Mouse (Mus musculus): ENCODE results near the gene Bcat2.
A peak's percentile ranks its signal among the peaks of the same experiment; 100 is the strongest.

Gene Bcat2

DNA sequence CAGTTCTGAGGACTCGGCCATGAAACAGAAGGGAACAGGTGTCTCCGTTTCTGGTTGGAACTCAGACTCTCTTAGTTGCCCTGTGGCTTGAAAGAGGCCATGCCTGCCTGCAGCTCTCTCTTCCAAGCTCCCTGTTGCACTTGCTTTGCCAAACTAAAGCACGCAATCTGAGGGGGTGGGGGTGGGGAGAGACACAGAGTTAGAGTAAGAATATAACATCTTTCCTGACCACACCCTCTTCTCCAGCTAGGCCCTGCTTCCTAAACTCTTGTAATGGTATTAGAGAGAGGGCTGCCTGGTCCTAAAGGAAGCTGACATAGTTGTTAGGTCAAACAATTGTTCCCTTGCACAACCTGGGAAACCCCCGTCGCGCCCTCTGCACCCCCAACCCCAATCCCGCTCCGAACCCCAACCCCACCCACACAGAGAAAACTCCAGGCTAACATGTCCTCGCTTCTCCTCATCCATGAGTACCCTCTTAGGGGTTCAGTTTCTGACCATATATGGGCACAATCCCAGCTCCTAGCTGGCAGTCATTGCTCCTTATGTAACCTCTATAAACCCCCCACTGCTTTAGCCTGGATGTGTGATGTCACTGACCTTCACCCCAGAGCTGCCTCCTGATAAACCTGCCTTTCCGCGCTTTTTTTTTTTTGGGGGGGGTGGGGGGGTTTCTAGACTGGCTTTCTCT lies 19.0 kb upstream of the Bcat2 start:
- DNase-seq (ENCODE audit: low spot score in 2 of 2) = no peak

DNA sequence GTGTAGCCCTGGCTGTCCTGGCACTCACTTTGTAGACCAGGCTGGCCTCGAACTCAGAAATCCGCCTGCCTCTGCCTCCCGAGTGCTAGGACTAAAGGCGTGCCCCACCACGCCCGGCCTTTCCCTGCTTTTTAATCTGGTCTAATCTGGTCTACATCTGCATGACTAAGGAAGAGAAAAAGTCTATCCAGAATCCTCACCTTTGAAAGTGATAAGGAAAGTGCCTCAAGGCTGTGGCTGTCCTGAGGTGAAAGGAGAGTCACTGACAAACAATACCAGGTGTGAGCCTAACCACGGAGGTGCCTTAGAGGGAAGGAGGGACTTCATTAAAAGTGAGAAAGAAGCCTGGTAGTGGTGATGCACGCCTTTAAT lies 18.5 kb upstream of the Bcat2 start:
- DNase-seq (ENCODE audit: low spot score in 2 of 2) = no peak

DNA sequence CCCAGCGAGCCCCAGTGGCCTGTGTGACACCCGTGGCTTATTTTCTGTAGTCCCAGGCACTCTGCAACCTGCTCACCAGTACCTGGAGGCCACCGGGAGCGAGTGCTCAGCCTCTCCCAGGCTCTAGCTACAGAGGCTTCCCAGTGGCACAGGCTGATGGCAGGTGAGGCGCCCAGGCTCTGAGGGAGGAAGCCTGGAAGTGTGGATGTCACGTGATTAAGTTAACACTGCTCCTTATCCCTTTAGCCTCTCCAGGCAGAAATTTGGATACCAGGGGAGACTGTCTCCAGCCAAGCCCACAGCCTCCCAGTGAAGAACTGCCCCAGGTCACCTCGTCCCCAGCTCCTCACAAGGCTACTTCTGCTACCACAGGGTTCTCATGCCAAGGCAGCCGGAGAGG lies 16.4 kb upstream of the Bcat2 start:
- DNase-seq (ENCODE audit: low spot score in 2 of 2) = no peak

DNA sequence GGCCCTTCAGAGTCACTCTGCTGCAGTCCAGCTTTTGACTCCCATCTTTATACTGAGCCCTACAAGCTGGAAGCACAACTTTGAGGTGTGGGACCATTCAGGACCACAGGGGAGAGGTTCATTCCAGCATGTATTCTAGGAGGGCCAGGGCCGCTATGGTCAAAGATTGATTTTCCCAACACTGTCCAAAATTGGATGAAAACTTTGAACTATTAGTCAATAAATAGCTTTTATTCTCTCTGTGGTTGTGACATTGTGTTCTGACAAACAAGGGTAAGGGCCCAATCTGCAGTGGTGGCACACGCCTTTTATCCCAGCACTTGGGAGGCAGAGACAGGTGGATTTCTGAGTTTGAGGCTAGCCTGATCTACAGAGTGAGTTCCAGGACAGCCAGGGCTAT lies 16.0 kb upstream of the Bcat2 start:
- DNase-seq (ENCODE audit: low spot score in 2 of 2) = no peak

DNA sequence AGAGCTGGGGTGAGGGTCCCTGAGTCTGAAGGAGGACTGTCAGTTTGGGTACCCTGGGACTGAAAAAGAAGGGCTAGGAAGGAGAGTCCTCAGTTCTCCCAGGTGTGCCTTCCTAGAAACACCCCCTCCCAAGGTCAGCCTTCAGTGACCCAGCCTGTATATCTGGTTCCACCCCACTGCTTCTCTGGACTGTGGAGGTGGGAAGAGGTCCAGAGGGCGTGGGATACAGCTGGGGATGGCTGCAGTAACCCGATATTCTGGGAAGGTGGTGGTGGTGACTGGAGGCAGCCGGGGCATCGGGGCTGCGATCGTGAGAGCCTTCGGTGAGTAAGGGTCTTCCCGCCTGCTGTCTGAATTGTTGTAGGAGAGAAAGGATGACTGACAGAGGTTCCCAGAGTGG lies 15.2 kb upstream of the Bcat2 start, which contains the start of gene Hsd17b14:
Gene Hsd17b14, plus strand, starts transcription at position 150 of the 400 bp plus-strand sequence.
- no peak for DNase-seq (ENCODE audit: low spot score in 2 of 2)

DNA sequence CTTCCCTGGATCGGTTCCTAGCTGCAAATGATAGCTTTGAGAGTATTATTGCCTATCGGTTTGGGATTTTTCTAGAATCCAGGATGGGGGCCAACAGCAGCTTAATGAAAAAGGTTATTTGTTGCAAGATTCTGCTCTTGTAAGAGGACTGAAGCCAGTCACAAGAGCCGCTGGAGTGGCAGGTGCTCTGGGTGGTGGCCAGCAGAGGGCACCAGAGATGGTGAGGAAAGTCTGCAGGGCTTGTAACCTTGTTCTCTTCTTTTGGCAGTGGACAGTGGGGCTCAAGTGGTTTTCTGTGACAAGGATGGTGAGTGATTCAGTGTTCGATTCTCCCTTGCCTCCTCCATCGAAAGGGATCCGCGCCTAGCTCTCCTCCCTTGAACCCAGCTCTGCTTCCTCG lies 14.2 kb upstream of the Bcat2 start:
- peak in 1 of 2 experiments; percentile 80 for DNase-seq (ENCODE audit: low spot score in 2 of 2)

DNA sequence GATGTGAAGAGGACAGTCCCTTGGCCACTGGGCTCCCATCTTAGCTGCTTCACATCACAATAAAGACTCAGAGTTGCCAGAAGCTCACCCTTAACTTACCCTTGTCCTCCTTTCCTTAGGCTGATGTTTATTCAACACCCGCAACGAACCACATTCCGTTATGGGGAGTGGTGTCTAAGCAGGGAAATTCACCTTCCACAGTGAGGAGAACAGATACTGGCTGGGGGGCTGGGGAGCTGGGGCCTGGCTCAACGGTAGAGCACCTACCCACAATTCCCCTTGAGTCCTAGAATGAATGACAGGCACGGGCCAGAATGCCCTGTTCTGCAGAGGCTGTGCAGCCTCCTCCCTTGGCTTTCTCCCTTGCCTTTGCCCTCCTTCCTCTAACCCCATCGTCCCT lies 11.0 kb upstream of the Bcat2 start:
- no peak for DNase-seq (ENCODE audit: low spot score in 2 of 2)

DNA sequence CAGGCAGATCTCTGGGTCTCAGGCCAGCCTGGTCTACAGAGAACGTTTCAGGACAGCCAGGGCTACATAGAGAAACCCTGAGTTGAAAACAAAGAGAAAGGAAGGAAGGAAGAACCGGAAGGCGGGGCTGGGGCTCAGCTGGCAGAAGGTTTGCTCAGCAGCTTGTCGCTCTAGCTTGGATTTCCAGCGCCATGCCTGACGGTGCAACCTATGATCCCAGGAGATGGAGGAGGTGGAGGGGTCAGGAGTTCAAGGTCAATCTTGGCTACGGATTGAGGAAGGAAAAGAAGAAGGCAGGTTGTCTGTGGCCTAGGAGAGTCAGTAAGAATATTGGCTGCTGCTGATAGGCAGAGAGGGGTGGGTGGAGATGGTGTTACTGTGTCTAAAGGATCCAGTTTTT lies 9.7 kb upstream of the Bcat2 start:
- DNase-seq (ENCODE audit: low spot score in 2 of 2) = no peak

DNA sequence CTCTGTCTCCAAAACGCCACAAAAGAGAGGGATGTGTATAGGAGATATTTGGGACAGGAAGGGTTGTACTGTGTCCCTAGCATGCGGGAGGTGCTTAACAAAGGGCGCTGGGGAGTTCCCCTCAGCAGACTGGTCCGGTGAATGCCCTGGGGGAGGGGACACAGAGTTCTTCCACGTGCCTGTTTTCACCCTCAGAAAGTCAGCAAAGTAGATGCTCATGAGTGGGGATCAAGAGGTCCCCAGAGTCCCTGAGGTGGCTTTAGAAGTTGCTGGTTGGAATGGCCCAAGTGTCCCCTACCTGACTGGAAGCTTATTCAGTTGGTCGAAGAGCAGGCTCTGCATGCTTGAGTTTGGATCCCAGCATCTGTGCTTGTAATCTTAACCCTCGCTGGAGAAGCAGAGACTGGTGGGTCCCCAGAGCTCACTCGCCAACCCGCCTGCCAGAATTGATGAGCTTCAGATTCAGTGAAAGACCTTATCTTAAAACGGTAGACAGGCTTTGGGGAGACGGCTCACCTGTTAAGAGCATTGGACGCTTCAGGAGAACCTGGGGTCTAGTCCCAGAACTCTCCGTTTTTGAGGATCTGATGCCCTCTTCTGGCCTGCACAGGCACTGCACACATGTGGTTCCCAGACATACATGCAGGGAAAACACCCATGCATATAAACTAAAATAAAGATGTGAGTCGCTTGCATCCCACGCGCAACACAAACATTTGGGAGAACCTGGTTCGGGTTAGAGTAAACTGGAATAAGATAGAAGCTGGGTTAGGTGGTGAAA lies 8.9 kb upstream of the Bcat2 start:
- DNase-seq (ENCODE audit: low spot score in 2 of 2) = peak; percentile 59 to 84

DNA sequence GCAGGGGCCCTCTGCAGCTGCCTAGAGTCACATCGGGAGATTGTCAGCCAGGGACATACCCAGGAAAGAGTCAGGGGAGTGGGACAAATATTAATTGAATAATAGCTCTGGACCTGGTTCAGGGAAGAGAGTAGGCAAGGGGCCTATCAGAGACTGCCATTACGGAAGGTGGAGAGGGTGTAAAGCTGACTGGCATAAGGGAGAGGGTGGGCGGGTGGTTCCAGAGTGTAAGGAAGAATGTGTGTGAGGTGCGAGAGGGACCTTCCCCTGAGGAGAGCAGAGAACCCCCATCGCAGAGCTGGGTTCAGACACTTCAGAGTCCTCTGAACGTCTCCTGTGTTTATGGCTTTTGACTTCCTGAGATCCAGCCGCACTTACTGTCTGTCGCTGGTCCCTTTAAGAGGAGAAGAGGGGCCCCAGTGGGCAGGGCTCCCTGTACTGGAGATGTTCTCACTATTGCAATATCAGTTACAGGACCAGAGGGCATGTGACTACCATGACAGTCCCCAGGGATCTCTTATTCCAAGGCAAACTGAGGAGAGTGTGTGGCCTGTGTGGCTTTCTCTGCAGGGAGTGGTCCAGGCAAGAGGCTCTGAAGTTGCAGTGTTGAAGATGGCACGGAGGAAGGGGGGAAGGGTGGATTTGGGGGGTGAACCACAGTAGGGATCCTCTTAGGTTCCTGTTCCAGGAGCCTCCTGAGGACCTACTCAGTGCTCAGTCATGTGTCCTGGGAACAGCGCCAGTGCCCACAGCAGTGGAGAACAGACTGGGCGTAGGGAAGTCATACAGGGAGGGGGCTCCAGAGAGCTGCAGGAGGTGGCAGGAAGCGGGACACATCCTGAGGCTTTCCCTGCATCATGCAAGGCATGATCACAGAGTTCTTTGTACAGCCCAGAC lies 8.1 kb upstream of the Bcat2 start:
- DNase-seq (ENCODE audit: low spot score in 2 of 2) = no peak

DNA sequence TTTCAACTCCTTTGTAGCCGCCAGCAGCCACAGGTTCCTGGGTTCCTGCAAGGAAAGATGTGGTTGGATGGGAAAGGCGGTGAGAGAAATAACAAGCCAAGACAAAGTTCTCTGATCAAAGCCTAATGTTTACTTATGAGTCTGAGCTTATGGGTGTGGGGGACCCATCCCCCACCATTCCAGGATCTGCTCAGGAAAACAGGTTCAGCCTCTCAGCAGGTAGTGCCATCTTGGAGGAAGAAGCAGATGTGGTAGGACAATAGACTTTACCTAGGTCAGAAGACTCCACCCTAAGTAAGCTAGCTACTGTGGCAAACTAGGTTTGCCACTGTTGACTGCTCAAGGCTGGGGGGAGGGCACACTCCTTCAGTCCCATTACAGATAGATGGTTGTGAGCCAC lies 5.1 kb upstream of the Bcat2 start:
- DNase-seq (ENCODE audit: low spot score in 2 of 2) = no peak

DNA sequence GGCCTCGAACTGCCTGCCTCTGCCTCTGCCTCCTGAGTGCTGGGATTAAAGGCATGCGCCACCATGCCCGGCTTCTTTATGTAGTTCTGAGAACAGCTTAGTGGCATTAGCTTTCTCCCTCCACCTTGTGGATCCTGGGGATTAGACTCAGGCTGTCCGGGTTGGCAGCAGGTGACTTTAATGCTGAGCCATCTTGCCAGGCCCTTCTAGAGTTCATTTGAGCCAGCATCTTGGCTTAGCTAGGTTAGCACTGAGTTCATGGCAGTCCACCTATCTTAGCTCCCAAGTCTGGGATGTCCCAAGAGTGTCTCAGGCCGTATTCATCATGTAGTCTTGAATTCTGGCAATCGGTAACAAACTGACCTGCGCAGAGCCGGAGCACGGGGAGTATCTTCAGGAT lies 4.5 kb upstream of the Bcat2 start:
- DNase-seq (ENCODE audit: low spot score in 2 of 2) = no peak

DNA sequence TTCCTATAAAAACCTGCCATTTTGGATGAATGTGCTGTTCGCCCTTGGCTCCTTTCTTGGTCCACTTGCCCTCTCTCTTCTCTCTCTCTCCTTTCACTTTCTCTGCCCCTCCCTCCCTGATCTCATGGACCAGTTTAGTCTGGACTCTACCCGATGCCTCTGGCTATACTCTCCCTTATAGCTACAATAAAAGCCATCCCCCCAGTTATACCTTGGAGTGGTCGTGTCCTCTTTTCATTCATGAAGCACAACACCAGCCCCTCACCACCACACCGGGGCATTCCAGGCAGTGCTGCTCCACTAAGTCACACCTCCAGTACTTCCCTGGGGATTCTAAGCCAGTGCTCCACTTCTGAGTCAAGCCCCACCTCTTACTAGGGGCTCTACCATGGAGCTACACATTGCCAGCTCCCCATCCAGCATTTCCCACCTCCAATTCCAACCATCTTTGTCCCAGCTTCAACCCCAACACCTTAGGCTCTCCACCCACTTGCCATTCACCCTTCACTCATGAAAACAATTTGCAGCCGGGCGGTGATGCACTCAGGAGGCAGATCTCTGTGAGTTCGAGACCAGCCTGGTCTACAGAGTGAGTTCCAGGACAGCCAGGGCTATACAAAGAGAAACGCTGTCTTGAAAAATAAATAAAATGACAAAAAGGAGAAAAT lies 2.7 kb upstream of the Bcat2 start:
- DNase-seq (ENCODE audit: low spot score in 2 of 2) = no peak

DNA sequence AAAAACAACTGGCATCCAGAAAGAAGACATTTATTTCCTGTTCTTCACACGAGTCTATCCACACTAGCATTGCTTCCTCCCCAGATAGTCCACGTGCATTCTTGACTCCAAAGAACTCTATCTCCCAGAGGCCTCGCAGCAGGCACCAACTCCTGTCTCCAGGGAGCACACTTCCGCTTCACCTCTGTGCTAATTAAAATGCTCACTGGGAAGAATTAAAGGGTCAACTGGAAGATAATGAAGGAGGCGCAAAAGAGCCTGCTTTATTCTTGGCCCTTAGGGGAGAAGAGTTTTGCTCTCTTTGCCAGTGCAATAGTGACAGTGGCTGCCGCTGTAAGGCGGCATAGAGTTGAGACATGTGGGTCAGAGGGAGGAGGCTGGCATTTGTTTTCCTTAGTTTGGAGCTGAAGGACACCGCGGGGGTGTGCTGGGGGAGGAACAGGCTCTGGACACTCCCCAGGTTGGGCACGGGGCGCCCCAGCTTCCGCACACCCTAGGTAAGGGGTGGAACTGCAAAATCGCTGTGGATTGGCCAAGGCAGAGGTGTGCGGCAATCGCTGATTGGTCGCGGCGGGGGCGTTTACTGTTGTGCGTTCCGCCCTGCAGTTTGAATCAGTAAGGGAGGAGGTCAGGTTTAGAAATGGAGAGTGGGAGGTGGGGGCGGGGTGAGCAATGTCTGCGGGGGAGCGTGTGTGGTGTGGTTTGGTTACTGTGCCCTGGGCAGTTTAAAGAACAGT lies 2.0 kb upstream of the Bcat2 start:
- peak; percentile 71 to 75 for DNase-seq (ENCODE audit: low spot score in 2 of 2)

DNA sequence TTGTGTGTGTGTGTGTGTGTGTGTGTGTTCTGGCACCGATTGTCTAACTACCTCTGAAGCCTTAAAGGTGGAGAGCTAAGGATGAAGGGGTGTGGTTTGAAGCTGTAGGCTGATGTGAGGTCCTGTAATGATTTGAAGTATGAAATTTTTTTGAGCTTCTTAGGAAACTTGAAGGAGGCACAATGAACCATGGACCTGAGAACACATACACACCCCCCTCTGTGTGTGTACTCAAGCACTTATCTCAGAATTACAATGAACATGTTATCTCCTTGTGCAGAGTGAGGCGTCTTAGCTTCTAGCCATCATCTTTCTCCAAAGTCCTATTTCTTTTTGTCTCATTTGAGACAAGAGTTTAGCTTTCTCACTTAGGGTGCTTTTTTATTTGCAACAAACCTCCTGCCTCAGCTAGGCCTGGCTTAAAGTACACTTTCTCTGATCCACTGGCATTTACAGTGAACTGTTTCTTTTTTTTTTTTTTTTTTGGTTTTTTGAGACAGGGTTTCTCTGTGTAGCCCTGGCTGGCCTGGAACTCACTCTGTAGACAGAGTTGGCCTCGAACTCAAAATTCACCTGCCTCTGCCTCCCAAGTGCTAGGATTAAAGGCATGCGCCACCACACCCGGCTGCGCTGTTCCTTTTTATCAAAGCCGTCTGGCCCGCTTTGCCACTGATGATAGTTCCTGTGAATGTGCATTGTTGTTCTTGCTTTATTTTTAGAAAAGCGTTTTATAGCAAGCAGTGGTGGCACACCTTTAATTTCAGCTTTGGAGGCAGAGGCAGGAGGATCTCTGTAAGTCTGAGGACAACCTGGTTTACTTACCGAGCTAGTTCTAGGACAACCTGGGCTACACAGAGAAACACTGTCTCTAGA lies 1.1 kb upstream of the Bcat2 start:
- DNase-seq (ENCODE audit: low spot score in 2 of 2) = no peak

DNA sequence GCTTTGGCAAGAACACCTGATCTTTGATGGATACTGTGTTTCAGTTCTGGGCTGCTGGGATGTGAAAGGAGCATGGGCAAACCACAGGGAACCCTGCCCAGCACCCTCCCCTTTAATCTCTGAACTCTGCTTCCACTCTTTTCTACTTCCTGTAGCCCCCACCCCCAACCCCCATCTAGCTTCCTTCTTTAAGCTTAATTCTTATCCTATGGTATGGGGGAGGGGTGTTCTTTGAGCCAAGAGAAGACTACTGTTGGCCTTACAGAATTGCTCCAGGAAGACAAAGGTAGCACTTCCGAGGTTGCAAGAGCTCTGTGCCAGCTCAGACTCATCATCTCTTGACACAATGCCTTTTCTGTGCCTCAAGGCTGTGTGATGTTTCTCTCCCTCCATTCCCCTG lies 2.0 kb downstream of the Bcat2 start:
- no peak for DNase-seq (ENCODE audit: low spot score in 2 of 2)

DNA sequence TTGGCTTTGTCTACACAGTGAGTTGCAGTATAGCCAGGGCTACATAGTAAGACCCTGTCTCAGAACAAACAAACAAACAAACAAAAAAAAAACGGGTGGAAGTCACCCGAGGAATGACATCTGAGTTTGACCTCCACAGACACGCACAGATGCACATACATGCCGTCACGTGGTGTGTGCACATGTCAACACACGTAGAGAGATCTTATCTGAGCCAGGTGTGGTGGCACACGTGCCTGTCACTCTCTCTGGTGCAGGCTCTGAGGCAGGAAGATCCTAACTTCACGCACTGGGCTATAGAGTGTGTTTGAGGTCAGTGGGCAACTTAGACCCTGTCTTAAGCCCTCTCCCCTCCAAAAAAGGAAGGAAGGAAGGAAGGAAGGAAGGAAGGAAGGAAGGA lies 4.0 kb downstream of the Bcat2 start:
- no peak for DNase-seq (ENCODE audit: low spot score in 2 of 2)

DNA sequence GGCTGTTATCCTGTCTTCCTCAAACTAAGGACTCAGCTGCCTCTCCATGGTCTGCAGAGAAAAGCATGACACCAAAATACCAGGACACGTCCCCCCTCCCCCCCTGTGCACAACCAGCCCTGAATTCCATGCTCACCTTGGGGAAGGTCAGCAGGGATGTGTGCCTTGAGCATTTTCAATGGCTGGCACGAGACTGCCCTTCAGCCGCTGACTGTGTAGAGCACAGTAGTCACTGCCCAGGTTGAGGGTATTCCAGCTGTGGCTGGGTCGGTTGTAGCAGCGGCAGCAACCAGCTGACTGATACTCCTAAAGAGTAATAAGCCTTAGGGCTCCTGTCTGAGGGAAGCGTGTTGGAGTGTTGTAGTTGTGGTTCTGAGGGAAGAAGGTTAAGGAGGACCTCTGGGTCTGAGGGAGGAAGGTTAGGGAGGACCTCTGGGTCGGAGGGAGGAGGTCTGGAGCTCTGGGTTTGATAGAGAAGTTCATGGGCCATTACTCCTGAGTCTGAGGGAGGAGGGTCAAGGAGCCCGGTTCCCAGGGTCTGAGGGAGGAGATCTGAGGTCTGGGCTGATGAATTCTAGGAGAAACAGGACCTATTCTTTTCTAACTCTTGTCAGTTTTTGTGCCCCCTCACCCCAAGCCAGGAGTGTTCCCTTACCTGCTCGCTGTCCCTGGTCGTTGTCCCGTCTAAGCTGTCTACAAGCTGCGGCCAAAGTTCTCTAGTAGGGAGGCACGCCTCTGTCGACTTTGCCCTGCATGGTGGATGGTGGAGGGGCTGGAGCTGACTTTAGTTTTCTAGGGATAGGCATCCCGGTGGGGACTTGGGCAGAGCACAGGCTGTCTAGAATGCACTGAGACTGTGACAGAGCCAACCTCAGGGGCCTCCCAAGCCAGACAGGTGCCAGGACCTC lies 4.8 kb downstream of the Bcat2 start:
- no peak for DNase-seq (ENCODE audit: low spot score in 2 of 2)

DNA sequence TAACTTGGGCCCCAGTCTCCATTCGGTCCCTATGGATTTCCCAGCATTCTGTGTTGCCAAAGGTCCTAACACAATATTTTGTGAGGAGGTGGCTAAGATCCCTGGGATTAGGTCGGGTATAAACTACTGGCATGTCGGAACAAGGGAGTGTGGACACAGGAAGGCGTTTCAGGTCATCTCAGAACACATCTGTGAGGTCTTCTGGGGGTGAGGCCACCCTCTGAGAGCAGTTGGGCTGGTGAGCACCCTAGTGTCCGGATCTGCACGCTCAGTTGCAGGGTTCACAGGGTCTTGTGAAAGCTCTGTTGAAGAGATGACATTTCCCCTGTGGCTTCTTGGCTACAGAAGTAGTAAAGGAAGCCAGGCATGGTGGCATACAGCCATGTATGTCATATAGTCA lies 16.0 kb downstream of the Bcat2 start:
- DNase-seq (ENCODE audit: low spot score in 2 of 2) = no peak
